Mouse (Mus musculus) bone marrow macrophage, adult 2 months (primary cell): ENCODE results near the gene Olfr118. TPM values are rescaled to one million over a fixed set of nuclear protein-coding genes. Genes with fewer than 3 reads are reported as not detected.
"Not testable (repeated sequence)": the region's sequence is repeated elsewhere in the genome, so short reads cannot be mapped to it uniquely, and the experiment has no call there.

Experiments
- H3K27ac ChIP-seq: 2 replicates; pipeline ENCODE4 v1.5.1; 2012; ENCODE audit warnings: low read depth, low read length; ENCODE audit not compliant: insufficient read depth
- H3K4me1 ChIP-seq: 2 replicates; pipeline ENCODE4 v1.6.1; 2012; ENCODE audit warnings: low read length; ENCODE audit not compliant: control insufficient read depth, insufficient read depth
- H3K4me3 ChIP-seq: 2 replicates; pipeline ENCODE4 v1.5.1; 2012; ENCODE audit warnings: mild to moderate bottlenecking, low read length, moderate library complexity; ENCODE audit not compliant: insufficient read depth
- CTCF ChIP-seq: IDR thresholded peaks from 2 replicates; pipeline ENCODE4 v1.5.1; 2012; ENCODE audit warnings: low read depth, mild to moderate bottlenecking, low read length, moderate library complexity
- POLR2A ChIP-seq: IDR thresholded peaks from 2 replicates; pipeline ENCODE4 v1.6.1; 2012; ENCODE audit warnings: mild to moderate bottlenecking, low read depth, low read length, borderline replicate concordance
- polyA plus RNA-seq: library from polyadenylated mRNA; stranded (reverse); fragments of >200 nt; gene quantifications from 2 replicates; pipeline ENCODE4 v1.2.4, GENCODE M21; 2012; ENCODE audit not compliant: missing spikeins, insufficient read depth, insufficient read length

Gene Olfr118
- not detected in 2 replicates for polyA plus RNA-seq

DNA sequence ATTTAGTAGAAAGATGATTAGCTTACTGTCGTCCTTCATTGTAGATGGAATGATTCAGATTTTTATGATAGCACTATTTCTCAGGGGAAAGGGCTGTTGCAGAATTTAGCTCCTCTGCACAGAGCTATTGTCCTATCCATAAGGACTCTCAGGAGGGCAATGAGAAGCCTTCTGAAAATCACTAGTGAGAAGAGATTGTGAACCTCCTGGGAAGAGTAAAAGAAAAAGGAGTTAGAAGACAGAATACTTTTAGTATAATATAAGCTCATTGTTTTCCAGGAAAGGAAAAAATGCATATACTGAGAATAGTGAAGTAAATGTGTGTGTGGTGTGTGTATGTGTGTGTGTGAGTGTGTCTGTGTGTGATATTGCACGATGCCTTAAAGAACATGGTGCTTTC is at the start of gene Olfr118:
Gene Olfr118 (plus strand): TSS at position 301 of the 400 bp plus-strand sequence.
- Histone ChIP-seq H3K4me1 (no peaks in the 10 kb centered on the region), H3K27ac (no peak within 1 kb of the TSS), H3K4me3 (no peak within 1 kb of the TSS)
- no peak for TF ChIP-seq POLR2A
- no peak for TF ChIP-seq CTCF

DNA sequence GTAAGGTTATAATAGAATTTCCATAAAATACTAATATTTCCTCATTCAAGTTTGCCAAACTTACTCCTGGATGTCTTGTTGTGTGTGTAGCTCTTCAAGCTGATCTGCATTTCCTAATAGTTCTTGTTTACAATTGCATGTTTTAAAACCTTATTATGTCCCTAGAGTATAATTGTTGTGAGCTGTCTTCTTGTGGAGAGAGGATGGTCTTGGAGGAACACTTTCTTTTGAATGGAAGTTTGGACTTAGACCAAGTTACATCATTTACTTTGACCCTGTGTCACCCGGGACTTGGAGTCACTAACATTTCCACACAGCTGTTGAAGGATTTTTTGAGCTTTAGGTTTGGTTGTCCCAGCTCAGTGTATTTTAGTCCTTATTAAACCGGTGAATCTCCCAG is 39.8 kb upstream of the Olfr118 start, which contains the start of the genes Olfr115 and Olfr116:
Gene Olfr115 (minus strand): TSS at position 101 of the 400 bp plus-strand sequence.
Gene Olfr116 (minus strand): TSS at position 191 of the 400 bp plus-strand sequence.
- H3K4me1 ChIP-seq = no peaks in the 10 kb centered on the region
- no peak within 1 kb of the TSS for H3K27ac ChIP-seq
- H3K4me3 ChIP-seq = no peak within 1 kb of the TSS
- TF ChIP-seq POLR2A (no peak), CTCF (no peak)

DNA sequence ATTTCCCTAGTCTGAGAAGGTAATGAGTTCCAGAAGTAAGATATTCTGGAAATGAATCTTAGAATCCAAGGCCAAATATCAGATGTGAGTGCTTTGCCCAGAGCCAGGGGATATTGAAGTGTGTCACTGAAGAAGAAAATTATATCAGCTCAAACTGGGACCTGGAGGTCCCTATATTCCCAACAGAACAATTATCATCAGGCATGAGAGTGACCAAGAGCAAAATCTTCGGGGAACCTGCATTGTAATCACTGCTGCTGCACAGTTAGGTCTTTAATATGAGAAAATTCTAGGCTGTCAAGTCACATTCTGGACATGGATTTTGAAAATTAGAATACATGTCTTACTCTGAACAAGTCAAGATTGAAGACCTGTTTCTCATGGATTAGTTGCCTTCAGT is 3.1 kb upstream of the Olfr118 start, which contains the start of gene Olfr117:
Gene Olfr117 (minus strand): TSS at position 101 of the 400 bp plus-strand sequence.
- no peak for TF ChIP-seq CTCF
- no peaks in the 10 kb centered on the region for H3K4me1 ChIP-seq
- H3K4me3 ChIP-seq = no peak within 1 kb of the TSS
- H3K27ac ChIP-seq = no peak within 1 kb of the TSS

DNA sequence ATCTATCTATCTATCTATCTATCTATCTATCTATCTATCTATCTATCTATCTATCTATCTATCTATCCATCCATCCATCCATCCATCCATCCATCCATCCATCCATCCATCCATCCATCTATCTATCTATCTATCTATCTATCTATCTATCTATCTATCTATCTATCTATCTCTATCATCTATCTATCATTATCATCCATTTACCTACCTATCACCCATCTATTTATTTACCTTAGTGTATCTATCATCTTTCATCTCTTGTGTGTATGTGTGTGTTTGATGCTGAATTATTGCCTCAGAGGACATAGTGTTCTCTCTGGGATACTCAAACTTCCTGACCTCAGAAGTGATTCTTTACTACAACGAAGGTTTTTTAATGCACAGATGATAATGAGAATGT is 29.5 kb downstream of the Olfr118 start, which contains the start of gene Olfr119:
Gene Olfr119 (plus strand): TSS at position 301 of the 400 bp plus-strand sequence.
- not testable (repeated sequence) for H3K27ac ChIP-seq, H3K4me3 ChIP-seq, H3K4me1 ChIP-seq

DNA sequence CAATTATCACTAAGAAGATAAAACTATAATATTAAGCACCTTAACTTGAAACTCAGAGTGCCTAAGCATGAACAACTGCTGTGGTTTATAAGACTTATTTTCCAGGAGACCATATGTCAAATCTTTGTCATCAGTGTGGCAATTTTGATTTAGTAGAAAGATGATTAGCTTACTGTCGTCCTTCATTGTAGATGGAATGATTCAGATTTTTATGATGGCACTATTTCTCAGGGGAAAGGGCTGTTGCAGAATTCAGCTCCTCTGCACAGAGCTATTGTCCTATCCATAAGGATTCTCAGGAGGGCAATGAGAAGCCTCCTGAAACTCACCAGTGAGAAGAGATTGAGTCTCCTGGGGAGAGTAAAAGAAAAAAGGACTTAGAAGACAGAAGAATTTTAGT is 54.7 kb downstream of the Olfr118 start, which contains the start of gene Olfr120:
Gene Olfr120 (plus strand): TSS at position 301 of the 400 bp plus-strand sequence.
- H3K4me3 ChIP-seq = no peak within 1 kb of the TSS
- no peak within 1 kb of the TSS for H3K27ac ChIP-seq
- TF ChIP-seq CTCF (no peak), POLR2A (no peak)
- no peaks in the 10 kb centered on the region for H3K4me1 ChIP-seq

Other genes starting within 250 kb of the Olfr118 start
- not detected in 2 replicates for gene Olfr108, start 221.5 kb upstream of the Olfr118 start, polyA plus RNA-seq
- gene Olfr109, start 208.1 kb upstream of the Olfr118 start, polyA plus RNA-seq = 0.35 TPM in 1 of 2 replicates, not detected in the other
- gene H2-M2, start 183.4 kb upstream of the Olfr118 start, polyA plus RNA-seq = 1.1 TPM in 1 of 2 replicates, not detected in the other
- gene Olfr110, start 174.5 kb upstream of the Olfr118 start, polyA plus RNA-seq = 0.75 and 1.3 TPM in 2 replicates
- 4.6 and 5.8 TPM in 2 replicates for gene Olfr111, start 159.0 kb upstream of the Olfr118 start, polyA plus RNA-seq
- gene Olfr112, start 97.5 kb upstream of the Olfr118 start, polyA plus RNA-seq = not detected in 2 replicates
- not detected in 2 replicates for gene Olfr113, start 89.3 kb upstream of the Olfr118 start, polyA plus RNA-seq
- gene Olfr114, start 74.2 kb upstream of the Olfr118 start, polyA plus RNA-seq = not detected in 2 replicates
- gene Olfr115, start 39.9 kb upstream of the Olfr118 start, polyA plus RNA-seq = not detected in 2 replicates
- gene Olfr116, start 39.8 kb upstream of the Olfr118 start, polyA plus RNA-seq = not detected in 2 replicates
- gene Olfr117, start 3.2 kb upstream of the Olfr118 start, polyA plus RNA-seq = 0.25 TPM in 1 of 2 replicates, not detected in the other
- not detected in 2 replicates for gene Olfr119, start 29.6 kb downstream of the Olfr118 start, polyA plus RNA-seq
- not detected in 2 replicates for gene Olfr120, start 54.8 kb downstream of the Olfr118 start, polyA plus RNA-seq
- gene Olfr121, start 81.9 kb downstream of the Olfr118 start, polyA plus RNA-seq = not detected in 2 replicates
- not detected in 2 replicates for gene Olfr122, start 101.6 kb downstream of the Olfr118 start, polyA plus RNA-seq
- gene Olfr123, start 126.5 kb downstream of the Olfr118 start, polyA plus RNA-seq = not detected in 2 replicates
- not detected in 2 replicates for gene Olfr124, start 132.9 kb downstream of the Olfr118 start, polyA plus RNA-seq
- gene Olfr125, start 166.0 kb downstream of the Olfr118 start, polyA plus RNA-seq = not detected in 2 replicates
- gene Olfr126, start 180.5 kb downstream of the Olfr118 start, polyA plus RNA-seq = not detected in 2 replicates
- gene Olfr127, start 233.4 kb downstream of the Olfr118 start, polyA plus RNA-seq = not detected in 2 replicates